8 mouse cellular contexts compared by ENCODE assay signal in genomic region chr1:175491861-175492682, GRCm38 (mm10). TPM values are rescaled to one million over a fixed set of nuclear protein-coding genes. Genes with fewer than 3 reads are reported as not detected.
A peak's percentile ranks its signal among the peaks of the same experiment; 100 is the strongest.
DNase-seq lines count a peak whose midpoint lies in the region; ATAC-seq and TF ChIP-seq lines count a peak whose summit lies in the region.

Gene Rgs7, minus strand, starts transcription at chr1:175492500.

- DNase-seq in embryonic facial prominence, embryonic 11.5 days (ENCODE audit: low spot score), result peak; percentile 72
- DNase-seq in heart, adult 9 months (ENCODE audit: low spot score in 2 of 2), result peak; percentile 31 to 43
- peak; percentile 11 for DNase-seq in kidney, adult 9 months
- peak; percentile 16 to 66 for DNase-seq in spleen, postnatal 4 days (ENCODE audit: low spot score in 2 of 2)
- DNase-seq in natural killer cell, adult 2 months (ENCODE audit: low spot score in 2 of 2), result no peak

- peak within 1 kb of the TSS; percentile 25 for H3K4me3 ChIP-seq in bone marrow, adult 2 months (replicated peaks; ENCODE audit: control insufficient read depth, low read depth, low read length)
- H3K4me3 ChIP-seq in embryonic facial prominence, embryonic 11.5 days (ENCODE audit: low read depth, low read length), result peak within 1 kb of the TSS; percentile 62
- H3K4me3 ChIP-seq in limb, embryonic 13.5 days, result peak within 1 kb of the TSS; percentile 65
- peak within 1 kb of the TSS; percentile 78 for H3K4me3 ChIP-seq in midbrain, embryonic 13.5 days (replicated peaks)

- H3K4me1 ChIP-seq in bone marrow, adult 2 months (ENCODE audit: control insufficient read depth, insufficient read depth, low read length), result no peaks in the 10 kb centered on the region; the same call in 1 of the 2 replicates
- peaks cover 3% of the 10 kb centered on the region; the same call in 1 of the 2 replicates for H3K4me1 ChIP-seq in embryonic facial prominence, embryonic 11.5 days (ENCODE audit: control insufficient read depth, insufficient read depth, low read length)
- no peaks in the 10 kb centered on the region for H3K4me1 ChIP-seq in limb, embryonic 13.5 days
- peaks cover 14% of the 10 kb centered on the region; the same call in 1 of the 2 replicates for H3K4me1 ChIP-seq in midbrain, embryonic 13.5 days (replicated peaks)

- H3K27me3 ChIP-seq in embryonic facial prominence, embryonic 11.5 days (ENCODE audit: control insufficient read depth, insufficient read depth, low read length), result peaks cover 4% of the 10 kb centered on the region; the same call in 1 of the 2 replicates
- peaks cover 39% of the 10 kb centered on the region for H3K27me3 ChIP-seq in limb, embryonic 13.5 days
- 0 out of 2 replicates have a peak, but pooled peaks cover 3% of the 10 kb centered on the region for H3K27me3 ChIP-seq in midbrain, embryonic 13.5 days

- ATAC-seq in embryonic facial prominence, embryonic 11.5 days (replicated peaks; ENCODE audit: insufficient number of reproducible peaks, low FRiP score, low TSS enrichment, low read depth), result peak; percentile 86
- peak; percentile 83 for ATAC-seq in limb, embryonic 13.5 days (ENCODE audit: low FRiP score, low read depth)
- ATAC-seq in midbrain, embryonic 13.5 days, result peak; percentile 97

- no peaks in the 10 kb centered on the region for H3K9me3 ChIP-seq in embryonic facial prominence, embryonic 11.5 days (replicated peaks; ENCODE audit: control insufficient read depth, low read length)
- no peaks in the 10 kb centered on the region for H3K9me3 ChIP-seq in limb, embryonic 13.5 days
- H3K9me3 ChIP-seq in midbrain, embryonic 13.5 days, result no peaks in the 10 kb centered on the region

- H3K4me2 ChIP-seq in embryonic facial prominence, embryonic 11.5 days (ENCODE audit: low read depth, low read length), result peak within 1 kb of the TSS; percentile 100
- H3K4me2 ChIP-seq in limb, embryonic 13.5 days (replicated peaks), result peak within 1 kb of the TSS; percentile 100
- H3K4me2 ChIP-seq in midbrain, embryonic 13.5 days (replicated peaks), result peak within 1 kb of the TSS; percentile 80

- WGBS in bone marrow, adult 2 months, result 1% methylated on average over 82 of the region's 82 CpGs
- 1% methylated on average over 63 of the region's 82 CpGs for WGBS in embryonic facial prominence, embryonic 11.5 days
- WGBS in limb, embryonic 13.5 days, result under 1% methylated on average over 81 of the region's 82 CpGs
- WGBS in midbrain, embryonic 13.5 days, result under 1% methylated on average over 61 of the region's 82 CpGs

- peak within 1 kb of the TSS; percentile 51 for H3K9ac ChIP-seq in embryonic facial prominence, embryonic 11.5 days (replicated peaks; ENCODE audit: low read length)
- peak within 1 kb of the TSS; percentile 64 for H3K9ac ChIP-seq in limb, embryonic 13.5 days
- peak within 1 kb of the TSS; percentile 88 for H3K9ac ChIP-seq in midbrain, embryonic 13.5 days (replicated peaks)

- peak within 1 kb of the TSS; percentile 25; the same call in 1 of the 2 replicates for H3K27ac ChIP-seq in bone marrow, adult 2 months (ENCODE audit: control insufficient read depth, insufficient read depth, low read depth, low read length, poor library complexity)
- no peak within 1 kb of the TSS for H3K27ac ChIP-seq in embryonic facial prominence, embryonic 11.5 days (replicated peaks; ENCODE audit: low read depth, low read length)
- H3K27ac ChIP-seq in limb, embryonic 13.5 days, result no peak within 1 kb of the TSS
- H3K27ac ChIP-seq in midbrain, embryonic 13.5 days, result peak within 1 kb of the TSS; percentile 89

- no peak for TF ChIP-seq CTCF in bone marrow, adult 2 months (IDR thresholded peaks at IDR 0.05; ENCODE audit: control insufficient read depth, insufficient read depth, low read length)

- no peaks in the 10 kb centered on the region for H3K36me3 ChIP-seq in embryonic facial prominence, embryonic 11.5 days (replicated peaks; ENCODE audit: control insufficient read depth, insufficient read depth, low read depth, low read length)
- H3K36me3 ChIP-seq in limb, embryonic 13.5 days, result no peaks in the 10 kb centered on the region
- no peaks in the 10 kb centered on the region for H3K36me3 ChIP-seq in midbrain, embryonic 13.5 days

- no peak for TF ChIP-seq POLR2A in bone marrow, adult 2 months (IDR thresholded peaks at IDR 0.05; ENCODE audit: borderline replicate concordance, control insufficient read depth, low read depth, low read length)

RNA-seq across cellular contexts. Expression of gene Rgs7, which starts in this region (rescaled TPM):
- not detected in 2 replicates for polyA plus RNA-seq in bone marrow, adult 2 months (2011; ENCODE audit: insufficient read depth, insufficient read length, low replicate concordance, missing spikeins)
- 2.6 and 2.8 TPM in 2 replicates for polyA plus RNA-seq in embryonic facial prominence, embryonic 11.5 days (2014; fragmentation: Nextera tagmentation; extraction: Ambion mirVana)
- 0.40 and 0.52 TPM in 2 replicates for polyA plus RNA-seq in limb, embryonic 13.5 days (2015; fragmentation: Nextera tagmentation; extraction: Ambion mirVana)
- polyA plus RNA-seq in midbrain, embryonic 13.5 days (2015; fragmentation: Nextera tagmentation; extraction: Ambion mirVana), result 17.1 and 19.7 TPM in 2 replicates

Comparison
In these comparisons a context has a peak if more than half of its experiments do, and no peak if none do; other contexts are left out.
1. Peak in ATAC-seq, H3K4me3 ChIP-seq, H3K9ac ChIP-seq and H3K4me2 ChIP-seq in limb, embryonic 13.5 days; RNA of the gene not detected or under 1 TPM.
2. H3K27ac ChIP-seq: peak in bone marrow, adult 2 months (single experiment) and midbrain, embryonic 13.5 days (single experiment); none in embryonic facial prominence, embryonic 11.5 days (single experiment) and limb, embryonic 13.5 days (single experiment).
3. H3K4me3 ChIP-seq: peak in every context shown above with its lines; median percentile 78 in midbrain, embryonic 13.5 days; 65 in limb, embryonic 13.5 days; 62 in embryonic facial prominence, embryonic 11.5 days; 25 in bone marrow, adult 2 months.
4. DNase-seq: peak in embryonic facial prominence, embryonic 11.5 days (single experiment), heart, adult 9 months (2 of 2), kidney, adult 9 months (single experiment) and spleen, postnatal 4 days (2 of 2); none in natural killer cell, adult 2 months (0 of 2).
5. Peak in every context shown above with its lines, with median percentiles within 50 percentile points of each other: ATAC-seq, H3K4me2 ChIP-seq and H3K9ac ChIP-seq.